20 mouse cellular contexts compared by ENCODE assay signal in the genomic region with DNA sequence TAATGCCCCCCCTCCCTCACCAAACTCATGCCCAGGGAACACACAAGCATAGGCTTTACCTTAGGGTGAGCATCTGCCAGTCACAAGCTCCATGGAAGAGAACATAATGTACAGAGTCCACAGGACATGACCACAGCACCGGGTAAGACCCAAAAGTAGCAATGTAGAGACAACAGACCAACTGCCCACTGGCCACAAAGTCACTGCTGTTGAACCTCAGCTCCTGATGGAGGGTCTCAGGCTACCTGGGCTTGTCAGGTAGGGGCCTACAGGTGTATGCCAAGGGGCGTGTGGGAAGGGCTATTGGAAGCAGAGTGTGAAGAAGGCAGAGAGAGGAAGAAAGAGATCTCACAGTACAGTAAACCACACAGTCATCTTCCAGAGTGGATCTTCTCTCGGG.
A peak's percentile ranks its signal among the peaks of the same experiment; 100 is the strongest.
DNase-seq lines count a peak whose midpoint lies in the region; ATAC-seq and TF ChIP-seq lines count a peak whose summit lies in the region.
"Had no signal": no experiment of that assay in that cellular context is flagged by ENCODE, and none has a peak within 500 bp of the region (broad histone marks: within the 10 kb centered on the region; RNA-seq: fewer than 3 reads in every experiment).

No protein-coding gene starts in this region.

- H3K36me3 ChIP-seq in forebrain, embryonic 16.5 days (ENCODE audit: control insufficient read depth, insufficient read depth) = no peaks in the 10 kb centered on the region
- H3K36me3 ChIP-seq in forebrain, postnatal 0 days (ENCODE audit: insufficient read depth) = no peaks in the 10 kb centered on the region
- H3K36me3 ChIP-seq: embryonic facial prominence, embryonic 13.5 days; hindbrain, embryonic 12.5 days; hindbrain, embryonic 15.5 days had no signal

- H3K27me3 ChIP-seq in forebrain, embryonic 16.5 days (replicated peaks; ENCODE audit: control insufficient read depth, insufficient read depth, low read length) = no peaks in the 10 kb centered on the region
- H3K27me3 ChIP-seq in forebrain, postnatal 0 days (ENCODE audit: insufficient read depth, low read length) = no peaks in the 10 kb centered on the region
- H3K27me3 ChIP-seq: embryonic facial prominence, embryonic 13.5 days; forebrain, embryonic 13.5 days; hindbrain, embryonic 12.5 days; hindbrain, embryonic 15.5 days had no signal

- peaks cover 14% of the 10 kb centered on the region for H3K4me1 ChIP-seq in forebrain, embryonic 16.5 days (replicated peaks; ENCODE audit: control insufficient read depth, insufficient read depth, low read length)
- H3K4me1 ChIP-seq in forebrain, postnatal 0 days (ENCODE audit: insufficient read depth) = no peaks in the 10 kb centered on the region
- H3K4me1 ChIP-seq: hindbrain, embryonic 15.5 days had no signal

- ATAC-seq in forebrain, embryonic 16.5 days = no peak
- ATAC-seq in forebrain, postnatal 0 days = no peak
- ATAC-seq: activated CD4-positive, CD25-positive, alpha-beta regulatory T cell, adult 4 months; intestine, postnatal 0 days had no signal

- peak overlapping the region; percentile 12; the same call in 1 of the 2 replicates for H3K27ac ChIP-seq in forebrain, embryonic 16.5 days (ENCODE audit: low read length)
- no peak overlapping the region for H3K27ac ChIP-seq in forebrain, postnatal 0 days (ENCODE audit: low read depth, low read length)
- H3K27ac ChIP-seq: embryonic facial prominence, embryonic 13.5 days; heart, adult 2 months; hindbrain, embryonic 12.5 days; hindbrain, embryonic 15.5 days had no signal

- WGBS in forebrain, embryonic 16.5 days = 89% methylated on average over 3 of the region's 3 CpGs
- 89% methylated on average over 3 of the region's 3 CpGs for WGBS in forebrain, postnatal 0 days

- no peak overlapping the region for H3K4me2 ChIP-seq in forebrain, embryonic 16.5 days (ENCODE audit: low read length)
- no peak overlapping the region for H3K4me2 ChIP-seq in forebrain, postnatal 0 days (ENCODE audit: low read depth)
- H3K4me2 ChIP-seq: embryonic facial prominence, embryonic 13.5 days; forebrain, embryonic 13.5 days; heart, embryonic 11.5 days; hindbrain, embryonic 12.5 days; hindbrain, embryonic 15.5 days had no signal

- no peak for TF ChIP-seq CTCF in forebrain, postnatal 0 days (IDR thresholded peaks at IDR 0.05; ENCODE audit: low read depth)

- peak; percentile 51 for DNase-seq in cerebellum, adult 11-12 months
- DNase-seq in cerebellum, postnatal 14 days = no peak
- peak; percentile 59 for DNase-seq in cerebellum, adult 9-10 months
- no peak for DNase-seq in cerebellum, postnatal 4 days (ENCODE audit: low spot score in 2 of 2)
- no peak for DNase-seq in forebrain, postnatal 0 days
- no peak for DNase-seq in heart, adult 8-10 months (ENCODE audit: low spot score)
- DNase-seq: adrenal gland, adult 8-10 months; adrenal gland, postnatal 25 days; gastrocnemius, postnatal 36 days; heart, adult 2 months; kidney, adult 2 months had no signal

- H3K9me3 ChIP-seq in forebrain, embryonic 16.5 days (ENCODE audit: control insufficient read depth, low read length) = no peaks in the 10 kb centered on the region
- no peaks in the 10 kb centered on the region for H3K9me3 ChIP-seq in forebrain, postnatal 0 days (ENCODE audit: low read length)
- H3K9me3 ChIP-seq: embryonic facial prominence, embryonic 13.5 days; forebrain, embryonic 13.5 days; hindbrain, embryonic 12.5 days; hindbrain, embryonic 15.5 days had no signal

- no peak overlapping the region for H3K4me3 ChIP-seq in forebrain, embryonic 16.5 days (replicated peaks; ENCODE audit: low read length)
- H3K4me3 ChIP-seq in forebrain, postnatal 0 days (ENCODE audit: low read depth, low read length) = no peak overlapping the region
- H3K4me3 ChIP-seq: embryonic facial prominence, embryonic 13.5 days; erythroblast, embryonic 14.5 days; forebrain, embryonic 13.5 days; heart, adult 2 months; hindbrain, embryonic 12.5 days; hindbrain, embryonic 15.5 days had no signal

- no peak overlapping the region for H3K9ac ChIP-seq in forebrain, embryonic 16.5 days (replicated peaks; ENCODE audit: low read depth, low read length)
- H3K9ac ChIP-seq in forebrain, postnatal 0 days = no peak overlapping the region
- H3K9ac ChIP-seq: embryonic facial prominence, embryonic 13.5 days; forebrain, embryonic 13.5 days; hindbrain, embryonic 12.5 days; hindbrain, embryonic 15.5 days had no signal

Comparison
In these comparisons a context has a peak if more than half of its experiments do, and no peak if none do; other contexts are left out.
1. DNase-seq: peak in cerebellum, adult 11-12 months (single experiment) and cerebellum, adult 9-10 months (single experiment); none in cerebellum, postnatal 14 days (0 of 2), cerebellum, postnatal 4 days (0 of 2), forebrain, postnatal 0 days (single experiment) and heart, adult 8-10 months (single experiment).